Mouse (Mus musculus) MEL (cell line): ENCODE data around the gene Bub1b.
A peak's percentile ranks its signal among the peaks of the same experiment; 100 is the strongest.

Experiments
- CTCF ChIP-seq, 3 experiments: IDR thresholded peaks in 2 of 3; conservative IDR thresholded peaks in 1 of 3; 2 replicates each; pipeline ENCODE4 v1.5.1; 2011 to 2012; ENCODE audit warnings: low read length in 3 of 3, low read depth in 2 of 3, mild to moderate bottlenecking in 2 of 3, improper control_type of control experiment in 1 of 3, inconsistent platforms in 1 of 3, mixed read lengths in 1 of 3, moderate library complexity in 1 of 3; ENCODE audit not compliant: control insufficient read depth in 1 of 3, insufficient read depth in 1 of 3, poor library complexity in 1 of 3, severe bottlenecking in 1 of 3
- ETS1 ChIP-seq: IDR thresholded peaks from 2 replicates; pipeline ENCODE4 v1.6.1; 2012; ENCODE audit warnings: low read depth, mild to moderate bottlenecking, inconsistent platforms, low read length, improper control_type of control experiment, moderate library complexity

DNA sequence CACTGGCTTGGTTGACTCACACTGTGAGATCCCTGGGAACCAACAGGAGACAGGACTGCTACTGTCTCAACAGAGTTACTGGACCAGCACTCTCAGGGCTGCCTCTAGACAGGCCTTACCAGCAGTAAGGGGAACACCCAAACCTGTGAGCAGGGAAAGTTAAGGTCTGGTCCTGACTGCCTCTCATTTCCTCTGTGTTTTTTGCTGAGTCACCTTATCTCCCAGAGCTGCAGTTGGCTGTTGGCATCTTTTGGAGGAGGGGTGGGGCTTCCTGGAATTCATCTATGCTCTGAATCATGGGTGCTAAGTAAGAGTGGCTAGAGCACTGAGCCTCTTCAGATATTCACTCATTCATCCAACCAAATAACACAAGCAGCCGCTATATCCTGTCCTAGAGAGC, 61.1 kb downstream of the Bub1b start:
- TF ChIP-seq ETS1 (peak; percentile 94), CTCF (IDR thresholded peaks at IDR 0.05 in 2 of 3, conservative IDR thresholded peaks at IDR 0.05 in 1 of 3; ENCODE audit: control insufficient read depth in 1 of 3, insufficient read depth in 1 of 3, low read depth in 2 of 3, low read length in 3 of 3, poor library complexity in 1 of 3, severe bottlenecking in 1 of 3) (no peak)
